Mouse (Mus musculus): ENCODE results near the gene Tubd1. TPM values are rescaled to one million over a fixed set of nuclear protein-coding genes. Genes with fewer than 3 reads are reported as not detected.

The Tubd1 gene
- polyA plus RNA-seq, 1 experiment from 2014 or later, result 6.6 TPM

GRCm38 (mm10) chr11:86604289-86604688, 59.5 kb downstream of the Tubd1 start:
- Histone ChIP-seq H3K4me1 (no peaks in the 10 kb centered on the region), H3K4me2 (no peak overlapping the region), H3K27ac (replicated peaks) (no peak overlapping the region), H3K9ac (replicated peaks) (no peak overlapping the region), H3K27me3 (replicated peaks) (no peaks in the 10 kb centered on the region), H3K36me3 (peaks cover 11% of the 10 kb centered on the region), H3K9me3 (replicated peaks) (no peaks in the 10 kb centered on the region), H3K4me3 (replicated peaks) (no peak overlapping the region)
- ATAC-seq (ENCODE audit: low FRiP score), result no peak
- 95% methylated on average over 3 of the region's 3 CpGs for whole genome bisulfite sequencing

GRCm38 (mm10) chr11:86604732-86605520, 60.1 kb downstream of the Tubd1 start:
- no peak for ATAC-seq (ENCODE audit: low FRiP score)
- H3K4me1 ChIP-seq, result no peaks in the 10 kb centered on the region

GRCm38 (mm10) chr11:86606621-86607339, 62.0 kb downstream of the Tubd1 start:
- Histone ChIP-seq H3K36me3 (peaks cover 16% of the 10 kb centered on the region), H3K9ac (replicated peaks) (no peak overlapping the region), H3K4me1 (no peaks in the 10 kb centered on the region), H3K4me3 (replicated peaks) (no peak overlapping the region), H3K9me3 (replicated peaks) (no peaks in the 10 kb centered on the region), H3K4me2 (no peak overlapping the region), H3K27me3 (replicated peaks) (no peaks in the 10 kb centered on the region), H3K27ac (replicated peaks) (no peak overlapping the region)
- no peak for ATAC-seq (ENCODE audit: low FRiP score)
- 89% methylated on average over 2 of the region's 2 CpGs for WGBS

More at GRCm38 (mm10) chr11:86604732-86605520, 60.1 kb downstream of the Tubd1 start:
- 91% methylated on average over 5 of the region's 5 CpGs for WGBS
- no peak overlapping the region for H3K27ac ChIP-seq (replicated peaks)
- peaks cover 11% of the 10 kb centered on the region for H3K36me3 ChIP-seq
- H3K9ac ChIP-seq (replicated peaks), result no peak overlapping the region
- H3K4me2 ChIP-seq, result no peak overlapping the region
- no peaks in the 10 kb centered on the region for H3K9me3 ChIP-seq (replicated peaks)
- H3K4me3 ChIP-seq (replicated peaks), result no peak overlapping the region
- no peaks in the 10 kb centered on the region for H3K27me3 ChIP-seq (replicated peaks)

- no peak for ATAC-seq (ENCODE audit: low FRiP score)
- no peak overlapping the region for H3K4me3 ChIP-seq (replicated peaks)
- H3K27ac ChIP-seq (replicated peaks), result no peak overlapping the region
- H3K9ac ChIP-seq (replicated peaks), result no peak overlapping the region
- no peaks in the 10 kb centered on the region for H3K9me3 ChIP-seq (replicated peaks)
- no peaks in the 10 kb centered on the region for H3K27me3 ChIP-seq (replicated peaks)
- H3K36me3 ChIP-seq, result peaks cover 16% of the 10 kb centered on the region
- no peak overlapping the region for H3K4me2 ChIP-seq
- no peaks in the 10 kb centered on the region for H3K4me1 ChIP-seq
- WGBS, result 87% methylated on average over 2 of the region's 2 CpGs
These were observed 63.1 kb downstream of the Tubd1 start for GRCm38 (mm10) chr11:86607808-86608350.

GRCm38 (mm10) chr11:86610239-86610638, 65.4 kb downstream of the Tubd1 start:
- Histone ChIP-seq H3K36me3 (peaks cover 16% of the 10 kb centered on the region), H3K9me3 (replicated peaks) (no peaks in the 10 kb centered on the region), H3K9ac (replicated peaks) (no peak overlapping the region), H3K4me2 (no peak overlapping the region), H3K4me1 (no peaks in the 10 kb centered on the region), H3K27ac (replicated peaks) (no peak overlapping the region), H3K27me3 (replicated peaks) (no peaks in the 10 kb centered on the region), H3K4me3 (replicated peaks) (no peak overlapping the region)
- 92% methylated on average over 3 of the region's 3 CpGs for WGBS
- no peak for ATAC-seq (ENCODE audit: low FRiP score)

GRCm38 (mm10) chr11:86611991-86612390, 67.2 kb downstream of the Tubd1 start:
- WGBS, result 87% methylated on average over 1 of the region's 1 CpGs
- ATAC-seq (ENCODE audit: low FRiP score), result no peak
- H3K27me3 ChIP-seq (replicated peaks), result no peaks in the 10 kb centered on the region

GRCm38 (mm10) chr11:86614056-86614530, 69.3 kb downstream of the Tubd1 start:
- 68% methylated on average over 2 of the region's 2 CpGs for WGBS
- Histone ChIP-seq H3K4me3 (replicated peaks) (no peak overlapping the region), H3K27me3 (replicated peaks) (no peaks in the 10 kb centered on the region), H3K9ac (replicated peaks) (no peak overlapping the region), H3K4me1 (no peaks in the 10 kb centered on the region), H3K36me3 (peaks cover 5% of the 10 kb centered on the region; the same call in 1 of the 2 replicates), H3K4me2 (no peak overlapping the region), H3K9me3 (replicated peaks) (no peaks in the 10 kb centered on the region), H3K27ac (replicated peaks) (no peak overlapping the region)
- no peak for ATAC-seq (ENCODE audit: low FRiP score)

More at GRCm38 (mm10) chr11:86611991-86612390, 67.2 kb downstream of the Tubd1 start:
- Histone ChIP-seq H3K9me3 (replicated peaks) (no peaks in the 10 kb centered on the region), H3K36me3 (peaks cover 5% of the 10 kb centered on the region; the same call in 1 of the 2 replicates), H3K4me2 (no peak overlapping the region), H3K27ac (replicated peaks) (no peak overlapping the region), H3K4me1 (no peaks in the 10 kb centered on the region), H3K4me3 (replicated peaks) (no peak overlapping the region), H3K9ac (replicated peaks) (no peak overlapping the region)

GRCm38 (mm10) chr11:86614607-86615006, 69.8 kb downstream of the Tubd1 start:
- H3K4me2 ChIP-seq, result no peak overlapping the region
- no peak overlapping the region for H3K4me3 ChIP-seq (replicated peaks)
- WGBS, result 94% methylated on average over 5 of the region's 5 CpGs
- H3K4me1 ChIP-seq, result no peaks in the 10 kb centered on the region
- H3K9ac ChIP-seq (replicated peaks), result no peak overlapping the region
- peaks cover 5% of the 10 kb centered on the region; the same call in 1 of the 2 replicates for H3K36me3 ChIP-seq
- no peak overlapping the region for H3K27ac ChIP-seq (replicated peaks)
- no peak for ATAC-seq (ENCODE audit: low FRiP score)
- no peaks in the 10 kb centered on the region for H3K27me3 ChIP-seq (replicated peaks)
- H3K9me3 ChIP-seq (replicated peaks), result no peaks in the 10 kb centered on the region

MicroRNAs encoded within 50 kb of the gene (microRNA counts, 519-probe panel; counts per million panel counts)
- microRNA mmu-miR-21, result 3,380 counts per million, percentile 82 among the panel's probes with 10 or more counts

Small RNA genes within 50 kb of the gene (microRNA-seq; reads per million reads assigned to microRNA genes)
- gene Mir21a, result 2,295 reads per million, percentile 86 among the genes with 10 or more reads in this experiment

Other genes with a start within 250 kb of the Tubd1 start
- gene Med13, start 187.4 kb upstream of the Tubd1 start, polyA plus RNA-seq (2015; fragmentation: Nextera tagmentation; extraction: Ambion mirVana), result 6.6 and 6.8 TPM in 2 replicates
- 16.0 and 20.7 TPM in 2 replicates for gene Rnft1, start 60.3 kb upstream of the Tubd1 start, polyA plus RNA-seq (2015; fragmentation: Nextera tagmentation; extraction: Ambion mirVana)
- gene Rps6kb1, start 186 bp upstream of the Tubd1 start, polyA plus RNA-seq (2015; fragmentation: Nextera tagmentation; extraction: Ambion mirVana), result 55.9 and 58.2 TPM in 2 replicates
- gene Vmp1, start 138.8 kb downstream of the Tubd1 start, polyA plus RNA-seq (2015; fragmentation: Nextera tagmentation; extraction: Ambion mirVana), result 126 and 132 TPM in 2 replicates
- gene Ptrh2, start 139.0 kb downstream of the Tubd1 start, polyA plus RNA-seq (2015; fragmentation: Nextera tagmentation; extraction: Ambion mirVana), result 30.9 TPM in 2 replicates
- 147 and 153 TPM in 2 replicates for gene Cltc, start 212.6 kb downstream of the Tubd1 start, polyA plus RNA-seq (2015; fragmentation: Nextera tagmentation; extraction: Ambion mirVana)